Mouse (Mus musculus): ENCODE data around the gene Rbm6.

The Rbm6 gene

GRCm38 (mm10) chr9:107750378-107750777 lies 122.7 kb downstream of the Rbm6 start:
- no peak for DNase-seq (ENCODE audit: low spot score in 2 of 2)

GRCm38 (mm10) chr9:107748063-107748462 lies 125.0 kb downstream of the Rbm6 start:
- no peak for DNase-seq (ENCODE audit: low spot score in 2 of 2)

- DNase-seq (ENCODE audit: low spot score in 2 of 2), result no peak
These were observed 125.7 kb downstream of the Rbm6 start for GRCm38 (mm10) chr9:107747310-107747709.

GRCm38 (mm10) chr9:107746679-107747078 lies 126.4 kb downstream of the Rbm6 start:
- DNase-seq (ENCODE audit: low spot score in 2 of 2), result no peak

- no peak for DNase-seq (ENCODE audit: low spot score in 2 of 2)
These were observed 129.0 kb downstream of the Rbm6 start for GRCm38 (mm10) chr9:107744061-107744460.

GRCm38 (mm10) chr9:107738841-107739202 lies 134.2 kb downstream of the Rbm6 start:
- no peak for DNase-seq (ENCODE audit: low spot score in 2 of 2)

GRCm38 (mm10) chr9:107738020-107738840 lies 134.8 kb downstream of the Rbm6 start:
- DNase-seq (ENCODE audit: low spot score in 2 of 2), result peak; percentile 78 to 90

- no peak for DNase-seq (ENCODE audit: low spot score in 2 of 2)
These were observed 136.9 kb downstream of the Rbm6 start for GRCm38 (mm10) chr9:107736185-107736485.

GRCm38 (mm10) chr9:107735356-107736184 lies 137.5 kb downstream of the Rbm6 start:
- no peak for DNase-seq (ENCODE audit: low spot score in 2 of 2)

GRCm38 (mm10) chr9:107734567-107734971 lies 138.5 kb downstream of the Rbm6 start:
- no peak for DNase-seq (ENCODE audit: low spot score in 2 of 2)

- DNase-seq (ENCODE audit: low spot score in 2 of 2), result no peak
These were observed 143.3 kb downstream of the Rbm6 start for GRCm38 (mm10) chr9:107729709-107730108.

- no peak for DNase-seq (ENCODE audit: low spot score in 2 of 2)
These were observed 143.9 kb downstream of the Rbm6 start for GRCm38 (mm10) chr9:107728919-107729670.

GRCm38 (mm10) chr9:107727041-107727440 lies 146.0 kb downstream of the Rbm6 start:
- DNase-seq (ENCODE audit: low spot score in 2 of 2), result no peak

- no peak for DNase-seq (ENCODE audit: low spot score in 2 of 2)
These were observed 148.2 kb downstream of the Rbm6 start for GRCm38 (mm10) chr9:107724796-107725195.

- DNase-seq (ENCODE audit: low spot score in 2 of 2), result no peak
These were observed 149.1 kb downstream of the Rbm6 start for GRCm38 (mm10) chr9:107723794-107724531.
